Mouse (Mus musculus): ENCODE data around the gene Igsf11. TPM values are rescaled to one million over a fixed set of nuclear protein-coding genes. Genes with fewer than 3 reads are reported as not detected.
A peak's percentile ranks its signal among the peaks of the same experiment; 100 is the strongest.

The Igsf11 gene
- 0.81 and 1.2 TPM in 2 replicates for polyA plus RNA-seq (2015; fragmentation: Nextera tagmentation; extraction: Ambion mirVana)

GRCm38 (mm10) chr16:38892371-38892770, at the start of gene Igsf11:
TSS of gene Igsf11 (plus strand) at chr16:38892671.
- no peaks in the 10 kb centered on the region for H3K36me3 ChIP-seq (ENCODE audit: control insufficient read depth, insufficient read depth, low read length)
- H3K9ac ChIP-seq (ENCODE audit: low read depth, low read length): no peak within 1 kb of the TSS
- H3K27me3 ChIP-seq (replicated peaks; ENCODE audit: control insufficient read depth, insufficient read depth, low read length): no peaks in the 10 kb centered on the region
- no peak within 1 kb of the TSS for H3K4me2 ChIP-seq (ENCODE audit: low read depth, low read length)
- no peak within 1 kb of the TSS for H3K27ac ChIP-seq (ENCODE audit: low read length)
- peaks cover 2% of the 10 kb centered on the region; the same call in 1 of the 2 replicates for H3K4me1 ChIP-seq (ENCODE audit: control insufficient read depth, insufficient read depth, low read length)
- no peak within 1 kb of the TSS for H3K4me3 ChIP-seq (ENCODE audit: low read length)
- no peak for ATAC-seq
- no peaks in the 10 kb centered on the region for H3K9me3 ChIP-seq (ENCODE audit: control insufficient read depth, low read length)
- 82% methylated on average over 7 of the region's 7 CpGs for WGBS

- Histone ChIP-seq H3K9ac (ENCODE audit: low read depth, low read length) (no peak overlapping the region), H3K4me3 (ENCODE audit: low read length) (no peak overlapping the region), H3K4me2 (ENCODE audit: low read depth, low read length) (no peak overlapping the region), H3K27me3 (replicated peaks; ENCODE audit: control insufficient read depth, insufficient read depth, low read length) (no peaks in the 10 kb centered on the region), H3K27ac (ENCODE audit: low read length) (no peak overlapping the region), H3K9me3 (ENCODE audit: control insufficient read depth, low read length) (no peaks in the 10 kb centered on the region), H3K36me3 (ENCODE audit: control insufficient read depth, insufficient read depth, low read length) (no peaks in the 10 kb centered on the region), H3K4me1 (ENCODE audit: control insufficient read depth, insufficient read depth, low read length) (no peaks in the 10 kb centered on the region)
- no peak for ATAC-seq
- WGBS: 27% methylated on average over 8 of the region's 8 CpGs
Measured at GRCm38 (mm10) chr16:38858120-38858749, 34.2 kb upstream of the Igsf11 start.

DNA sequence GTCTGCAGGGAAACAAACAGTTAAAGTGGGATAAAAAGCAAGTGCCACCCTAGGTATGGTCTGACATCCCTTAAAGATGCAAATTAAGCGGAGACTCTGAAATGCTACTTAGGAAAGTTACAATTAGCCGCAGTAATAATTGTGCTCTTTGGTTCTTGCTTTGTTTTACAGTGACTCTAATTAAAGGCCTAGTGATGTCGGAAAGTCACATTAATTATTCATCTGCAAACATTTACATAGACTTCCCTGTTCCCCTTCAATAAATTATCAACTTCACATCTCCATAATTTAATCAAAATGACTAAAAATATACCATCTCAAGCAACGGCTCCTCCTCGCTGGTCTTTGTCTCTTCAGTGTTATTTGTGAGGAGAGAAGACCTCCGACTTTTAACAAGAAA, 31.9 kb upstream of the Igsf11 start:
- 72% methylated on average over 6 of the region's 6 CpGs for WGBS

DNA sequence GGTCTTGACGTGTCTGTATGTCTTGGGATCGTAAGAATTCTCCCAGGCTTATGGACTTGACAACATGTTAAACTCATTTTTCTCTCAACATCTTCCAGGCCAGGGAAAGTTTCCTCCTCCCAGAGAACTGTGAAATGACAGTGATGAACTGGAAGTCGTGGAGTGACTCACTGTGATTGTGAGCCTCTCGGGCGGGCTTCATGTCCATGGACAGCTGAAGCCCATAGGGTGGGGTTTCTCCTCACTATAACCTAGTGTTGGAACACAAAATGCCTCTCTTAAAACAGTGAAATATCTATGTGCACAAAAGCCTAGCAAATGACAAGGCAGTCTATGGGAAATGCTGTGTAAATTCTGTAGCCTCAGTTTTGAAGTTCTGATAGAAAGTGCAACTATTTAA, 28.1 kb upstream of the Igsf11 start:
- Histone ChIP-seq H3K4me3 (ENCODE audit: low read length) (no peak overlapping the region), H3K36me3 (ENCODE audit: control insufficient read depth, insufficient read depth, low read length) (no peaks in the 10 kb centered on the region), H3K4me2 (ENCODE audit: low read depth, low read length) (no peak overlapping the region), H3K4me1 (ENCODE audit: control insufficient read depth, insufficient read depth, low read length) (no peaks in the 10 kb centered on the region), H3K27me3 (replicated peaks; ENCODE audit: control insufficient read depth, insufficient read depth, low read length) (no peaks in the 10 kb centered on the region), H3K9ac (ENCODE audit: low read depth, low read length) (no peak overlapping the region), H3K9me3 (ENCODE audit: control insufficient read depth, low read length) (no peaks in the 10 kb centered on the region), H3K27ac (ENCODE audit: low read length) (no peak overlapping the region)
- no peak for ATAC-seq
- 69% methylated on average over 5 of the region's 5 CpGs for WGBS

More for the DNA sequence above, 31.9 kb upstream of the Igsf11 start:
- ATAC-seq: no peak
- Histone ChIP-seq H3K36me3 (ENCODE audit: control insufficient read depth, insufficient read depth, low read length) (no peaks in the 10 kb centered on the region), H3K27me3 (replicated peaks; ENCODE audit: control insufficient read depth, insufficient read depth, low read length) (no peaks in the 10 kb centered on the region), H3K9me3 (ENCODE audit: control insufficient read depth, low read length) (no peaks in the 10 kb centered on the region), H3K4me1 (ENCODE audit: control insufficient read depth, insufficient read depth, low read length) (no peaks in the 10 kb centered on the region), H3K27ac (ENCODE audit: low read length) (no peak overlapping the region), H3K9ac (ENCODE audit: low read depth, low read length) (no peak overlapping the region), H3K4me3 (ENCODE audit: low read length) (no peak overlapping the region), H3K4me2 (ENCODE audit: low read depth, low read length) (no peak overlapping the region)

DNA sequence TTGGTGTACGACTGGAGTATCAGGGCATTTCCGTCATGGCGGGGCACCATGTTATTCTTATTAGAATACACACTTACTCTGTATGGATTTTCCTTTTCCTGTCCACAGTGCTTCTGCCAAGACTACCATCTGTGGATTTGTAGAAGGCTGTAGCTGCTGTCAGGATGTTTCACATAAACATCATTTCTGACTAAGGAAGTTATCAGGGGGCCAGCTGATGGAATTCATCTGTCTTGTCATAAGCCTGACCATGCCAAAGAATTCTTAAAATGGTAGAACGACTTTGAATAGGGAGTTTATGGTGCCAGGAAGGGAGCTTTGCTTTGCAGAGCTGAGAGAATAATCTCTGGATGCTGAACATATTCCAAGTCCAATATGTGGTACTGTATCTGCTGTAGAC, 19.2 kb upstream of the Igsf11 start:
- H3K4me2 ChIP-seq (ENCODE audit: low read depth, low read length): no peak overlapping the region
- H3K4me3 ChIP-seq (ENCODE audit: low read length): no peak overlapping the region
- H3K9me3 ChIP-seq (ENCODE audit: control insufficient read depth, low read length): no peaks in the 10 kb centered on the region
- no peak overlapping the region for H3K27ac ChIP-seq (ENCODE audit: low read length)
- no peaks in the 10 kb centered on the region for H3K36me3 ChIP-seq (ENCODE audit: control insufficient read depth, insufficient read depth, low read length)
- WGBS: 82% methylated on average over 4 of the region's 4 CpGs
- no peaks in the 10 kb centered on the region for H3K4me1 ChIP-seq (ENCODE audit: control insufficient read depth, insufficient read depth, low read length)
- ATAC-seq: no peak
- H3K9ac ChIP-seq (ENCODE audit: low read depth, low read length): no peak overlapping the region
- H3K27me3 ChIP-seq (replicated peaks; ENCODE audit: control insufficient read depth, insufficient read depth, low read length): no peaks in the 10 kb centered on the region

GRCm38 (mm10) chr16:38874481-38874880, 18.0 kb upstream of the Igsf11 start:
- no peaks in the 10 kb centered on the region for H3K27me3 ChIP-seq (replicated peaks; ENCODE audit: control insufficient read depth, insufficient read depth, low read length)

GRCm38 (mm10) chr16:38898816-38899425, 6.5 kb downstream of the Igsf11 start:
- no peak overlapping the region for H3K4me3 ChIP-seq (ENCODE audit: low read length)
- H3K27ac ChIP-seq (ENCODE audit: low read length): no peak overlapping the region
- H3K9me3 ChIP-seq (ENCODE audit: control insufficient read depth, low read length): no peaks in the 10 kb centered on the region
- no peak overlapping the region for H3K4me2 ChIP-seq (ENCODE audit: low read depth, low read length)
- peaks cover 6% of the 10 kb centered on the region; the same call in 1 of the 2 replicates for H3K4me1 ChIP-seq (ENCODE audit: control insufficient read depth, insufficient read depth, low read length)
- no peak overlapping the region for H3K9ac ChIP-seq (ENCODE audit: low read depth, low read length)
- H3K36me3 ChIP-seq (ENCODE audit: control insufficient read depth, insufficient read depth, low read length): no peaks in the 10 kb centered on the region
- 37% methylated on average over 8 of the region's 8 CpGs for WGBS
- peaks cover 6% of the 10 kb centered on the region; the same call in 1 of the 2 replicates for H3K27me3 ChIP-seq (replicated peaks; ENCODE audit: control insufficient read depth, insufficient read depth, low read length)
- ATAC-seq: no peak

More at GRCm38 (mm10) chr16:38874481-38874880, 18.0 kb upstream of the Igsf11 start:
- H3K4me3 ChIP-seq (ENCODE audit: low read length): no peak overlapping the region
- 37% methylated on average over 4 of the region's 4 CpGs for WGBS
- H3K9me3 ChIP-seq (ENCODE audit: control insufficient read depth, low read length): no peaks in the 10 kb centered on the region
- H3K9ac ChIP-seq (ENCODE audit: low read depth, low read length): no peak overlapping the region
- H3K4me1 ChIP-seq (ENCODE audit: control insufficient read depth, insufficient read depth, low read length): no peaks in the 10 kb centered on the region
- ATAC-seq: no peak
- H3K36me3 ChIP-seq (ENCODE audit: control insufficient read depth, insufficient read depth, low read length): no peaks in the 10 kb centered on the region
- no peak overlapping the region for H3K27ac ChIP-seq (ENCODE audit: low read length)
- H3K4me2 ChIP-seq (ENCODE audit: low read depth, low read length): no peak overlapping the region

DNA sequence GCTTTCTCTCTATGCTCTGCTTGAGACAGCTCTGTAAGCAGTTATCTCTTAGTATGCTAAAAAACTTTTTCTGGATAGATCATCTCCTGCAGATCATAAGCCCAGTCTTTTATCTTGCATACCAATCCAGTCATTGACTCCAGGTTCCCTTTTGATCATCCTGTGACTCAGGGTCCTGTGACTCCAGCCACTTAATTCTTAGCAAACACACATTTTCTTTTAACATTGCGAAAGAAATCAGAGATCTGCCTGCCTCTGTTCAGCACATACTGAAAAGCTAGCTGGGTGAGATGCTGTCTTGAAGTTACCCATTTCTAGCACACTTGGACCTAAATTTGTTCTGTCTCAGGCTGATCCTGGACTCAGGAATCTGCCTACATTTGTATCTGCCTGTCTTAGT, 7.6 kb downstream of the Igsf11 start:
- Histone ChIP-seq H3K27me3 (replicated peaks; ENCODE audit: control insufficient read depth, insufficient read depth, low read length) (peaks cover 6% of the 10 kb centered on the region; the same call in 1 of the 2 replicates), H3K4me1 (ENCODE audit: control insufficient read depth, insufficient read depth, low read length) (peaks cover 6% of the 10 kb centered on the region; the same call in 1 of the 2 replicates), H3K9me3 (ENCODE audit: control insufficient read depth, low read length) (no peaks in the 10 kb centered on the region), H3K4me3 (ENCODE audit: low read length) (no peak overlapping the region), H3K36me3 (ENCODE audit: control insufficient read depth, insufficient read depth, low read length) (no peaks in the 10 kb centered on the region), H3K4me2 (ENCODE audit: low read depth, low read length) (no peak overlapping the region), H3K27ac (ENCODE audit: low read length) (no peak overlapping the region), H3K9ac (ENCODE audit: low read depth, low read length) (no peak overlapping the region)
- no peak for ATAC-seq
- WGBS: 64% methylated on average over 1 of the region's 1 CpGs

DNA sequence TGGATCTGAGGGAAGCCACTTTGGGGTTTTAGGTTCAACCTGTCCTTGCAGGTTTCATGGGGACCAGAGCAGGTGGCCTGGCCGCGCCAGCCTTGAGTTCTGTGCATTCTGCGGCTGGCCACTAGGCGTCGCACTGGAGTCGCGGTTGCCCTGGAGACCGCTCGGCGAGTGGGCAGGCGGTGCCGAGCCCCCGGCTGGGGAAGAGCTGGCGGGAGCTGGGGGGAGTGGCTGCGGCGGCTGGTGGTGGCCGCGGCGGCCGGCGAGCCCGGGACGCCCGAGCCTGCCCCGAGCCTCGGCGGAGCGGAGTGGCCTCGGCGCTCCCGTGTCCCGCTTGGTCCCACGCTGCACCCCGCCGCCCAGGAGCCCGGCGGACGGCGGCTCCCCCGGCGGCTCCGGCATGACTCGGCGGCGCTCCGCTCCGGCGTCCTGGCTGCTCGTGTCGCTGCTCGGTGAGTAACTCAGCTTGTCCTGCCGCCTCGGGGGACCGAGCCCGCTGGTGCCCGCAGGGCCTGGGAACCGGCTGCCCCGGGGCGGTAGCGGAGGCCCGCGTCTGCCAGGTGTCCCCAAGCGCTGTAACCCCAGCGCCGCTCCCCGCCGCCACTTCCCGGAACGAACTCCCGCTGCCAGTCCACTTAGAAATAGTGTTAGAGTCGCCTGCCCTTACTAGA, 9.8 kb downstream of the Igsf11 start:
- peak; percentile 98 for ATAC-seq
- H3K36me3 ChIP-seq (ENCODE audit: control insufficient read depth, insufficient read depth, low read length): no peaks in the 10 kb centered on the region
- peak overlapping the region; percentile 96 for H3K4me2 ChIP-seq (ENCODE audit: low read depth, low read length)
- H3K27ac ChIP-seq (ENCODE audit: low read length): no peak overlapping the region
- peak overlapping the region; percentile 80 for H3K9ac ChIP-seq (ENCODE audit: low read depth, low read length)
- peaks cover 5% of the 10 kb centered on the region; the same call in 1 of the 2 replicates for H3K4me1 ChIP-seq (ENCODE audit: control insufficient read depth, insufficient read depth, low read length)
- under 1% methylated on average over 59 of the region's 71 CpGs for WGBS
- no peaks in the 10 kb centered on the region for H3K9me3 ChIP-seq (ENCODE audit: control insufficient read depth, low read length)
- peaks cover 6% of the 10 kb centered on the region; the same call in 1 of the 2 replicates for H3K27me3 ChIP-seq (replicated peaks; ENCODE audit: control insufficient read depth, insufficient read depth, low read length)
- peak overlapping the region; percentile 68 for H3K4me3 ChIP-seq (ENCODE audit: low read length)

Data from intestine, embryonic 16.5 days (tissue).